Mouse (Mus musculus) kidney, adult 2 months (tissue): ENCODE results near the gene Sardh. TPM values are rescaled to one million over a fixed set of nuclear protein-coding genes. Genes with fewer than 3 reads are reported as not detected.

Experiments
- DNase-seq: peaks from one replicate; pipeline ENCODE4 v3.0.0; 2021
- H3K27ac ChIP-seq: fragments of 200-500 bp; 2 replicates; pipeline ENCODE4 v1.5.1; 2012; ENCODE audit warnings: low read depth, low read length, control low read depth, inconsistent platforms; ENCODE audit not compliant: insufficient read depth
- H3K27me3 ChIP-seq: fragments of 200-500 bp; replicated peaks from 2 replicates; pipeline ENCODE4 v1.6.1; 2012; ENCODE audit warnings: mild to moderate bottlenecking, moderate library complexity, low read length, inconsistent platforms; ENCODE audit not compliant: control insufficient read depth, insufficient read depth
- H3K36me3 ChIP-seq: fragments of 200-500 bp; 2 replicates; pipeline ENCODE4 v1.6.1; 2012; ENCODE audit warnings: mild to moderate bottlenecking, moderate library complexity, low read length, inconsistent platforms; ENCODE audit not compliant: control insufficient read depth, insufficient read depth
- H3K4me1 ChIP-seq: fragments of 200-500 bp; 2 replicates; pipeline ENCODE4 v1.6.1; 2011; ENCODE audit warnings: low read length; ENCODE audit not compliant: control insufficient read depth, insufficient read depth
- H3K4me3 ChIP-seq: fragments of 200-500 bp; 2 replicates; pipeline ENCODE4 v1.5.1; 2011; ENCODE audit warnings: mild to moderate bottlenecking, low read depth, low read length, control low read depth; ENCODE audit not compliant: insufficient read depth
- CTCF ChIP-seq: fragments of 200-500 bp; conservative IDR thresholded peaks from 2 replicates; pipeline ENCODE4 v1.5.1; 2011; ENCODE audit warnings: low read depth, mild to moderate bottlenecking, control low read depth, low read length, moderate library complexity, mixed read lengths; ENCODE audit not compliant: insufficient read depth, insufficient read length
- POLR2A ChIP-seq: fragments of 200-500 bp; IDR thresholded peaks from one replicate; pipeline ENCODE4 v1.6.1; 2011; ENCODE audit warnings: low read depth, low read length, control low read depth
- WGBS: fragments of 180-500 bp; shearing (Covaris S2); methylation state at CpG from one replicate; pipeline ENCODE4 v1.1.7; 2018; 5-methylcytosine and 5-hydroxymethylcytosine counted together
- polyA plus RNA-seq: library from polyadenylated mRNA; depleted of rRNA; stranded (reverse); fragments of >200 nt; gene quantifications from 2 replicates; pipeline ENCODE4 v1.2.3, GENCODE M21; 2012

The Sardh gene
- polyA plus RNA-seq, 1 experiment, result 232 TPM

- no peak for TF ChIP-seq POLR2A
- no peak for TF ChIP-seq CTCF
- Histone ChIP-seq H3K27me3 (no peaks in the 10 kb centered on the region), H3K27ac (no peak overlapping the region), H3K36me3 (no peaks in the 10 kb centered on the region), H3K4me1 (no peaks in the 10 kb centered on the region), H3K4me3 (no peak overlapping the region)
- DNase-seq, result no peak
- 94% methylated on average over 1 of the region's 1 CpGs for WGBS
Measured at GRCm38 (mm10) chr2:27200586-27200985, 47.6 kb downstream of the Sardh start.

- WGBS, result 48% methylated on average over 5 of the region's 5 CpGs
- Histone ChIP-seq H3K27me3 (no peaks in the 10 kb centered on the region), H3K36me3 (no peaks in the 10 kb centered on the region), H3K4me1 (no peaks in the 10 kb centered on the region), H3K4me3 (no peak overlapping the region), H3K27ac (no peak overlapping the region)
- TF ChIP-seq POLR2A (no peak), CTCF (no peak)
- DNase-seq, result no peak
Measured at GRCm38 (mm10) chr2:27198551-27199246, 49.4 kb downstream of the Sardh start.

- DNase-seq, result no peak
Measured at GRCm38 (mm10) chr2:27189994-27190393, 58.1 kb downstream of the Sardh start.

GRCm38 (mm10) chr2:27187531-27187930, 60.6 kb downstream of the Sardh start:
- no peak overlapping the region for H3K4me3 ChIP-seq
- WGBS, result 73% methylated on average over 6 of the region's 6 CpGs
- H3K4me1 ChIP-seq, result no peaks in the 10 kb centered on the region
- H3K27ac ChIP-seq, result no peak overlapping the region
- no peaks in the 10 kb centered on the region for H3K27me3 ChIP-seq
- no peaks in the 10 kb centered on the region for H3K36me3 ChIP-seq
- no peak for DNase-seq
- TF ChIP-seq POLR2A (no peak), CTCF (no peak)

More at GRCm38 (mm10) chr2:27189994-27190393, 58.1 kb downstream of the Sardh start:
- no peak overlapping the region for H3K4me3 ChIP-seq
- no peaks in the 10 kb centered on the region for H3K27me3 ChIP-seq
- TF ChIP-seq POLR2A (no peak), CTCF (no peak)
- no peaks in the 10 kb centered on the region for H3K4me1 ChIP-seq
- no peaks in the 10 kb centered on the region for H3K36me3 ChIP-seq
- no peak overlapping the region for H3K27ac ChIP-seq
- WGBS, result 64% methylated on average over 4 of the region's 4 CpGs

- H3K36me3 ChIP-seq, result no peaks in the 10 kb centered on the region
- WGBS, result 45% methylated on average over 12 of the region's 12 CpGs
- TF ChIP-seq POLR2A, result no peak
- TF ChIP-seq CTCF, result no peak
- H3K4me3 ChIP-seq, result no peak overlapping the region
- no peak overlapping the region for H3K27ac ChIP-seq
- H3K27me3 ChIP-seq, result no peaks in the 10 kb centered on the region
- H3K4me1 ChIP-seq, result no peaks in the 10 kb centered on the region
- no peak for DNase-seq
Measured at GRCm38 (mm10) chr2:27183734-27184133, 64.4 kb downstream of the Sardh start.

- H3K27me3 ChIP-seq, result no peaks in the 10 kb centered on the region
- WGBS, result 51% methylated on average over 4 of the region's 4 CpGs
- H3K4me3 ChIP-seq, result no peak overlapping the region
- no peaks in the 10 kb centered on the region for H3K36me3 ChIP-seq
- no peaks in the 10 kb centered on the region for H3K4me1 ChIP-seq
- DNase-seq, result no peak
- H3K27ac ChIP-seq, result no peak overlapping the region
- TF ChIP-seq CTCF (no peak), POLR2A (no peak)
Measured at GRCm38 (mm10) chr2:27181907-27182306, 66.2 kb downstream of the Sardh start.

GRCm38 (mm10) chr2:27179101-27179500, 69.0 kb downstream of the Sardh start:
- H3K4me3 ChIP-seq, result no peak overlapping the region
- H3K27ac ChIP-seq, result no peak overlapping the region
- no peaks in the 10 kb centered on the region for H3K4me1 ChIP-seq
- no peak for DNase-seq
- 71% methylated on average over 8 of the region's 8 CpGs for WGBS
- H3K36me3 ChIP-seq, result no peaks in the 10 kb centered on the region
- TF ChIP-seq POLR2A, result no peak
- no peak for TF ChIP-seq CTCF
- no peaks in the 10 kb centered on the region for H3K27me3 ChIP-seq

- Histone ChIP-seq H3K36me3 (no peaks in the 10 kb centered on the region), H3K27ac (no peak overlapping the region), H3K27me3 (no peaks in the 10 kb centered on the region), H3K4me3 (no peak overlapping the region), H3K4me1 (no peaks in the 10 kb centered on the region)
- no peak for DNase-seq
- 78% methylated on average over 10 of the region's 10 CpGs for WGBS
- TF ChIP-seq POLR2A, result no peak
- TF ChIP-seq CTCF, result no peak
Measured at GRCm38 (mm10) chr2:27175696-27176267, 72.4 kb downstream of the Sardh start.
